Mouse (Mus musculus): ENCODE results near the gene Dbx2.

Gene Dbx2

GRCm38 (mm10) chr15:95612600-95612999 lies 43.2 kb downstream of the Dbx2 start:
- DNase-seq: no peak

- DNase-seq: no peak
These were observed 54.6 kb downstream of the Dbx2 start for GRCm38 (mm10) chr15:95601179-95601578.

- peak; percentile 3 for DNase-seq
These were observed 57.1 kb downstream of the Dbx2 start for GRCm38 (mm10) chr15:95598630-95599029.

GRCm38 (mm10) chr15:95586906-95587305 lies 68.9 kb downstream of the Dbx2 start:
- DNase-seq: no peak

- DNase-seq: no peak
These were observed 70.9 kb downstream of the Dbx2 start for GRCm38 (mm10) chr15:95584891-95585290.

- peak; percentile 51 for DNase-seq
These were observed 81.1 kb downstream of the Dbx2 start for GRCm38 (mm10) chr15:95574661-95575060.
